Mouse (Mus musculus): ENCODE data around the gene Prmt8.

GRCm38 (mm10) chr6:127687181-127687860, 82.0 kb downstream of the Prmt8 start:
- TF ChIP-seq CTCF (IDR thresholded peaks at IDR 0.05; ENCODE audit: insufficient read depth, low read length): no peak
- TF ChIP-seq POLR2A (IDR thresholded peaks at IDR 0.05; ENCODE audit: borderline replicate concordance, extremely low read depth, low read depth, low read length): no peak

Measured in lung, adult 2 months (tissue).